Mouse (Mus musculus) neural tube, embryonic 13.5 days (tissue): ENCODE data around the gene Naglu. TPM values are rescaled to one million over a fixed set of nuclear protein-coding genes. Genes with fewer than 3 reads are reported as not detected.
A peak's percentile ranks its signal among the peaks of the same experiment; 100 is the strongest.
"Not testable (repeated sequence)": the region's sequence is repeated elsewhere in the genome, so short reads cannot be mapped to it uniquely, and the experiment has no call there.

ENCODE experiments used
- ATAC-seq: fragments of 200-750 bp; cut with Nextera tagmentation; 2 replicates; pipeline ENCODE4 v1.8.0; 2017; ENCODE audit warnings: low read depth, mild to moderate bottlenecking, moderate TSS enrichment, moderate library complexity
- H3K27ac ChIP-seq: fragments of 300-500 bp; sonication (generic); replicated peaks from 2 replicates; pipeline ENCODE4 v1.5.1; 2015; ENCODE audit warnings: moderate library complexity, mild to moderate bottlenecking, inconsistent platforms
- H3K27me3 ChIP-seq: fragments of 300-500 bp; sonication (generic); 2 replicates; pipeline ENCODE4 v1.6.1; 2015; ENCODE audit warnings: mild to moderate bottlenecking, inconsistent platforms
- H3K36me3 ChIP-seq: fragments of 300-500 bp; sonication (generic); 2 replicates; pipeline ENCODE4 v1.6.1; 2015; ENCODE audit warnings: mild to moderate bottlenecking, inconsistent platforms
- H3K4me1 ChIP-seq: fragments of 300-500 bp; sonication (generic); replicated peaks from 2 replicates; pipeline ENCODE4 v1.6.1; 2015; ENCODE audit warnings: inconsistent platforms
- H3K4me2 ChIP-seq: fragments of 300-500 bp; sonication (generic); 2 replicates; pipeline ENCODE4 v1.6.1; 2015; ENCODE audit warnings: inconsistent platforms, mild to moderate bottlenecking, moderate library complexity
- H3K4me3 ChIP-seq: fragments of 300-500 bp; sonication (generic); 2 replicates; pipeline ENCODE4 v1.5.1; 2015; ENCODE audit warnings: mild to moderate bottlenecking, inconsistent platforms
- H3K9ac ChIP-seq: fragments of 300-500 bp; sonication (generic); 2 replicates; pipeline ENCODE4 v1.6.1; 2015; ENCODE audit warnings: moderate library complexity, mild to moderate bottlenecking, inconsistent platforms
- H3K9me3 ChIP-seq: fragments of 300-500 bp; sonication (generic); 2 replicates; pipeline ENCODE4 v1.6.1; 2016; ENCODE audit warnings: inconsistent platforms
- WGBS: fragments of 180-500 bp; shearing (Covaris S2); methylation state at CpG from one replicate; pipeline ENCODE4 v1.1.7; 2015; 5-methylcytosine and 5-hydroxymethylcytosine counted together
- microRNA-seq: library from miRNA; unstranded; fragments of <30 nt; microRNA quantifications from one replicate; pipeline ENCODE4, GENCODE M21; 2016
- polyA plus RNA-seq: library from polyadenylated mRNA; unstranded; fragments of >200 nt; fragmentation: Nextera tagmentation; extraction: Ambion mirVana; gene quantifications from 2 replicates; pipeline ENCODE4 v1.2.1, GENCODE M21; 2015

The Naglu gene
- polyA plus RNA-seq, 1 experiment from 2014 or later, result 9.0 TPM

- Histone ChIP-seq H3K27me3 (no peaks in the 10 kb centered on the region), H3K36me3 (peaks cover 27% of the 10 kb centered on the region), H3K4me1 (peaks cover 65% of the 10 kb centered on the region), H3K9ac (peak overlapping the region; percentile 96), H3K4me2 (peak overlapping the region; percentile 93), H3K9me3 (no peaks in the 10 kb centered on the region), H3K4me3 (peak overlapping the region; percentile 81), H3K27ac (peak overlapping the region; percentile 87)
- peak; percentile 78 for ATAC-seq
- under 1% methylated on average over 39 of the region's 39 CpGs for WGBS
Measured at GRCm38 (mm10) chr11:101119131-101119760, 49.4 kb downstream of the Naglu start.

GRCm38 (mm10) chr11:101119761-101120544 is 50.1 kb downstream of the Naglu start, which contains the start of the genes Retreg3 and Tubg1:
Gene Retreg3, minus strand, starts transcription at chr11:101119893.
Gene Tubg1, plus strand, starts transcription at chr11:101119938.
- peak within 1 kb of the TSS; percentile 81 for H3K4me3 ChIP-seq
- H3K27ac ChIP-seq, result peak within 1 kb of the TSS; percentile 89
- ATAC-seq, result peak; percentile 98
- H3K9me3 ChIP-seq, result no peaks in the 10 kb centered on the region
- peaks cover 58% of the 10 kb centered on the region for H3K4me1 ChIP-seq
- no peaks in the 10 kb centered on the region for H3K27me3 ChIP-seq
- H3K36me3 ChIP-seq, result peaks cover 28% of the 10 kb centered on the region
- H3K9ac ChIP-seq, result peak within 1 kb of the TSS; percentile 96
- under 1% methylated on average over 61 of the region's 61 CpGs for WGBS
- peak within 1 kb of the TSS; percentile 93 for H3K4me2 ChIP-seq

- peak overlapping the region; percentile 83 for H3K9ac ChIP-seq
- H3K9me3 ChIP-seq, result no peaks in the 10 kb centered on the region
- peak overlapping the region; percentile 89 for H3K27ac ChIP-seq
- peaks cover 51% of the 10 kb centered on the region for H3K4me1 ChIP-seq
- ATAC-seq, result no peak; the same call in 1 of the 2 replicates
- peak overlapping the region; percentile 79 for H3K4me2 ChIP-seq
- H3K36me3 ChIP-seq, result peaks cover 35% of the 10 kb centered on the region
- peak overlapping the region; percentile 81 for H3K4me3 ChIP-seq
- H3K27me3 ChIP-seq, result no peaks in the 10 kb centered on the region
- WGBS, result 25% methylated on average over 19 of the region's 19 CpGs
Measured at GRCm38 (mm10) chr11:101120545-101121188, 50.9 kb downstream of the Naglu start.

GRCm38 (mm10) chr11:101124494-101124893 is 54.7 kb downstream of the Naglu start:
- not testable (repeated sequence) for H3K4me3 ChIP-seq, H3K9ac ChIP-seq, H3K4me2 ChIP-seq, ATAC-seq, H3K27me3 ChIP-seq, H3K9me3 ChIP-seq, H3K27ac ChIP-seq
- Histone ChIP-seq H3K36me3 (peaks cover 47% of the 10 kb centered on the region), H3K4me1 (peaks cover 16% of the 10 kb centered on the region)
- 93% methylated on average over 8 of the region's 8 CpGs for WGBS

GRCm38 (mm10) chr11:101125008-101125407 is 55.2 kb downstream of the Naglu start:
- WGBS, result 95% methylated on average over 9 of the region's 9 CpGs
- not testable (repeated sequence) for H3K9me3 ChIP-seq, H3K4me2 ChIP-seq, H3K4me3 ChIP-seq, H3K27ac ChIP-seq, H3K27me3 ChIP-seq, H3K9ac ChIP-seq, ATAC-seq
- Histone ChIP-seq H3K4me1 (peaks cover 16% of the 10 kb centered on the region), H3K36me3 (peaks cover 47% of the 10 kb centered on the region)

GRCm38 (mm10) chr11:101127075-101127474 is 57.3 kb downstream of the Naglu start:
- Histone ChIP-seq H3K36me3 (peaks cover 47% of the 10 kb centered on the region), H3K4me2 (no peak overlapping the region), H3K9me3 (no peaks in the 10 kb centered on the region), H3K9ac (no peak overlapping the region), H3K27ac (no peak overlapping the region), H3K4me1 (no peaks in the 10 kb centered on the region), H3K27me3 (no peaks in the 10 kb centered on the region), H3K4me3 (no peak overlapping the region)
- 91% methylated on average over 1 of the region's 1 CpGs for WGBS
- ATAC-seq, result no peak

Small RNA genes within 50 kb of the gene (microRNA-seq; reads per million reads assigned to microRNA genes)
- 3.0 reads per million, percentile 13 among the genes with 10 or more reads in this experiment for gene Mir6928

Other genes with a start within 250 kb of the Naglu start
- 17.2 TPM in 2 replicates for gene Stat5b, start 219.3 kb upstream of the Naglu start, polyA plus RNA-seq
- gene Stat5a, start 210.7 kb upstream of the Naglu start, polyA plus RNA-seq, result 1.6 and 1.9 TPM in 2 replicates
- 72.3 and 82.3 TPM in 2 replicates for gene Stat3, start 130.5 kb upstream of the Naglu start, polyA plus RNA-seq
- gene Cavin1, start 99.1 kb upstream of the Naglu start, polyA plus RNA-seq, result 46.7 and 49.3 TPM in 2 replicates
- 111 and 121 TPM in 2 replicates for gene Atp6v0a1, start 60.6 kb upstream of the Naglu start, polyA plus RNA-seq
- gene Hsd17b1, start 8.4 kb downstream of the Naglu start, polyA plus RNA-seq, result 0.37 and 0.47 TPM in 2 replicates
- gene Coasy, start 12.6 kb downstream of the Naglu start, polyA plus RNA-seq, result 39.9 and 45.5 TPM in 2 replicates
- 87.3 and 96.9 TPM in 2 replicates for gene Mlx, start 17.3 kb downstream of the Naglu start, polyA plus RNA-seq
- gene Psmc3ip, start 25.4 kb downstream of the Naglu start, polyA plus RNA-seq, result 20.5 and 23.7 TPM in 2 replicates
- gene Retreg3, start 49.9 kb downstream of the Naglu start, polyA plus RNA-seq, result 25.8 and 26.1 TPM in 2 replicates
- gene Tubg1, start 49.9 kb downstream of the Naglu start, polyA plus RNA-seq, result 77.7 and 78.9 TPM in 2 replicates
- 35.5 and 38.9 TPM in 2 replicates for gene Tubg2, start 85.9 kb downstream of the Naglu start, polyA plus RNA-seq
- gene Cntnap1, start 100.5 kb downstream of the Naglu start, polyA plus RNA-seq, result 4.6 and 5.1 TPM in 2 replicates
- 10.3 and 13.0 TPM in 2 replicates for gene Plekhh3, start 101.3 kb downstream of the Naglu start, polyA plus RNA-seq
- gene Ccr10, start 105.4 kb downstream of the Naglu start, polyA plus RNA-seq, result 0.40 and 0.91 TPM in 2 replicates
- 15.4 and 17.9 TPM in 2 replicates for gene Ezh1, start 156.5 kb downstream of the Naglu start, polyA plus RNA-seq
- 97.6 and 108 TPM in 2 replicates for gene Ramp2, start 176.0 kb downstream of the Naglu start, polyA plus RNA-seq
- 114 and 117 TPM in 2 replicates for gene Vps25, start 183.7 kb downstream of the Naglu start, polyA plus RNA-seq
- gene Wnk4, start 190.6 kb downstream of the Naglu start, polyA plus RNA-seq, result 5.5 and 6.8 TPM in 2 replicates
- 0.89 and 1.0 TPM in 2 replicates for gene Cntd1, start 209.0 kb downstream of the Naglu start, polyA plus RNA-seq
- gene Coa3, start 209.1 kb downstream of the Naglu start, polyA plus RNA-seq, result 211 and 238 TPM in 2 replicates
- gene Becn1, start 232.3 kb downstream of the Naglu start, polyA plus RNA-seq, result 173 and 178 TPM in 2 replicates
- gene Psme3, start 246.2 kb downstream of the Naglu start, polyA plus RNA-seq, result 126 and 133 TPM in 2 replicates